Mouse (Mus musculus) lung, postnatal 4 days (tissue): ENCODE results near the gene Gm3448.
"Not testable (repeated sequence)": the region's sequence is repeated elsewhere in the genome, so short reads cannot be mapped to it uniquely, and the experiment has no call there.

Experiments
- DNase-seq, 2 experiments: peaks; one replicate each; pipeline ENCODE4 v3.0.0; 2021

The Gm3448 gene

DNA sequence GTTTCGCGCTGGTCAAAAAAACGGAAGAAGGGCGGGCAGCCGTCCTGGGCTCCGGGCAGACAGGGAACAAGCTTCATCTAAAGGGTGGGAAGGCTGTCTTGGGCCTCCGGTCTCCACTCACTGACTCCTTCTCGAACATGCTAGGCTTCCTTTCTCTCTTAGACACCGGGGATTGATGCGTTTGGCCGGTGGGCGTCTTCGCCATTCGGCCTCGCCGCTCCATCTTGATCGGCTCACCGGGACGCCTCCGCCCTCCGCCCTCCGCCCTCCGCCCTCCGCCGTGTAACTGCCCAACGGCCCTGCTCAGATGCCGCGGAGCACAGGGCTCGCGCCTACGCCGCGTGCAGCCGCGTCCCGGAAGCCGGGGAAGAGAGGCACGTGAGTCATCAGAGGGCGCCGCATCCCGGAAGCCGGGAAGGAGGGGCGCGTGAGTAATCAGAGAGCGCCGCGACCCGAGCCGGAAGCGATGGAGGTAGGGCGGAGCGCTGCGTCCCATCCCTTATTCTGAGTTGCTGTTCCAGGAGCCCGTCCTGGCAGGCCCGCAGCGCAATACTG lies at the start of gene Gm3448, which contains the start of the genes Ermard and Tcte3:
Gene Gm3448, minus strand, starts transcription at position 363 of the 555 bp plus-strand sequence.
Gene Ermard, plus strand, starts transcription at position 34 of the 555 bp plus-strand sequence.
Gene Tcte3, minus strand, starts transcription at position 314 of the 555 bp plus-strand sequence.
- DNase-seq: peak; percentile 47 to 53

DNA sequence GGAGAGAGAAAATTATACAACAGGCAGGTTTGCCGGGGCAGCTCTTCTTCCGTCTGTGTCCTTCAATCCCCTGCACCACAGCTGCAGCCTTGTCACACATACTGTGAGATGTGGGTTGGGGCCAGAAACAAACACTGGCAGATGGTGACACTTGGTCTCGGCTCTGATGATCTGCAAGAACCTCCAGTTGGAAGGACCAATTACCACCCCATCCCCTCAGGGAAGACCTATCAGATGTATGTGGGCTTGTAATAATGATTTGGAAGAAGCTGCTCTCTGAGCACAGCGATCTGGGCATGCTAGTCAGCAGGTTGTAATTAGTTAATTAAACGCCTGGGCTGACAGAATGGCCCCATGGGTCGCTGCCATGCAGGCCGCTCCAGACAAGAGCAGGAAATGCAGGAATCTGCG lies 47.3 kb upstream of the Gm3448 start:
- DNase-seq: no peak

DNA sequence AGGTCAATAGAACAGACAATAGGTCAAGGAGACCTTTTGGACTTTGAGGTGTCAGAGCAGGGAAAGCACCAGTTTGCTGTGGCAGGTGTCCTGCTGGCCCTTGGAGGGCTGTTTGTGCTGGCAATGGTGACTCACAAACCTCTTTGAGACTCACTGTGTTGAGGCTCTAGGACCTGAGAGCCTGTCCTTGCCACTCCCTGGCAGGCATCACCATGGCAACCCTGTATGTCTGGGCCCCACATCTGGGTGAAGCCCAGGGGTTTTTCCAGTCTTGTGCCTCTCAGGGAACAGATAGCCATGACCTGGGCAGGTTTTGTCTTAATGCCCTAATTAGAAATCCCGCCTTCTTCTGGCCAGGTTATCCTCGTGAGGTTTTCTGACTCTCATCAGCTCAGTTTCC lies 46.8 kb upstream of the Gm3448 start:
- no peak for DNase-seq

DNA sequence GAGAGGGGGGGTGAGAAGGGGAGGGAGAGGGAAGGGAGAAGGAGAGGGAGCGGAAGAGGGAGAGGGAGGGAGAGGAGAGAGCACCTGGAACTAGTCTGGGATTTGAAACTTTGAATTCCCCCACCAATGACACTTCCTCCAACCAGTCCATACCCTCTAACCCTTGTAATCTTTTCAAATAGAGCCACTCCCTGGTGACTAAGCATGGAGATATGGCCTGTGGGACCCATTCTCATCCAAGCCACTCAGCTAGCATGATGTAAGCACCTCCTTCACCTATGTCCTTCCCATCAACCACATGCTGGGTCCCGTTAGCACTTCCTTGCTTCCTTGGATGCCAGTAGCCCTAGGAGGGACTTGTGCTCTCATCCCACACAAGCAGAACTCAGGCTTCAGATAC lies 43.7 kb upstream of the Gm3448 start:
- DNase-seq: no peak

DNA sequence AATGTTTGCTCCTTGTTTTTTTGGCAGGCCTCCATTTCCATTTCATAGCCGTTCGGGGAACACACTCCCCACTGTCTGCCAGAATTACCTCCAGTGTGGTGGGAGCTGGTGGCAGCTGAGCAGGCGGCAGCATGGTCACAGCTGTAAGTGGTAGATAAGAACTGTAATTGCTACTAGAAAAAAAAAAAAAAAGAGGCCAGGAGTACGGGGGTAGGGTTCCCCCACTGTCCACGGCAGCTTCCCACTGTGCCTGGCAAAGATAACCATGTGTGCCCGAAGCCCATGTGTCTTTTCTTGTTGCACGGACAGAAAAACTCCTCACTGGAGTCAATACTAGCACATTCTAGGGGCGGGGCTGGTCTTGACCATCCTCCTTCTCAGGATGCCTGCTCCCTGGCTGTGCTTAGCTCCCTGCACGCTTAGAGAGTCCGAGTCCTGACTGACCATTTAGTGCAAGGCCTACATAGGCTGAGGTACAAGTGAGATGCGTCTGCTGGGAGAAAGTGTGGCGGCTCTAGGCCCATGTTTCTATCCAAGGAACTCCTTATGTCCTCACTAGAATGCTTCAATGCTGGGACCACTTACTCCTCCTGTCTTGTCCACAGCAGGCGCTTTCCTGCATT lies 43.0 kb upstream of the Gm3448 start:
- no peak for DNase-seq

DNA sequence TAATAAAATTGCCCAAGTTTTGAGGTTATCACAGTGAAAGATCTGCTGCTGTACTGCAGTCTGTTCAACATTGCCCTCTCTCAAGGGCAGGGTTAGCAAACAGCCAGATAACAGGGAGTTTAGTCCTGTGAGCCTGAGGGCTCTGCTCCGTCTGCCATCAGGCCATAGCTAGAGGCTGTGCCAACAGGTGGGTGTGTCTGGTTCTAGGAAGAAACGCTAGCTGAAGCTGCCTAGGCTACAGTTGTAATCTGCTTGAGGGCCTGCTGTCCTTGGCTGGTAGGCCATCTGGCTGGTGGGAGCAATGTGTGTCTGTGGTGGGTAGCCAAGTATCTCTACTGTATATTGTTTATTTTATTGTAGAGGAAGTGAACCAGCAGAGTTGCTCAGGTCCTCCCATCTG lies 36.2 kb upstream of the Gm3448 start:
- DNase-seq: no peak

DNA sequence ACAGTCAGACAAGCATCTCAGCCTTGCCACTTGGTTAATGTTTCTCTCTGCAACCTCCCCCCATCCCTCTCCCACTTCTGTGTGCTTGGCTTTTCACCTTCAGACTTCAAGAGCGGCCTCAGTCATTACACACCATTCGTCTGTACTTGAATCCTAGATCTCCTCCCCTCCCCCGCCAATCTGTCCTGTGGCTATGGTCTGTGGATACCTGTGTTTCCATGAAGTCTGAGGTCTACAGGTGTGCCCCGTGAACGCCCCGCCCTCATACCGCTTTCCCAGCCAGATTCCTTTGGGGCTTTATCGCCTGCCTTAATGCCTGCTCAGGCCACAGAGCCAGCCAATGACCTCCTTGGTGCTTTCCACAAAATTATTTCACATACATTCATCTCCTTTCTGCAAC lies 33.7 kb upstream of the Gm3448 start:
- DNase-seq: no peak

DNA sequence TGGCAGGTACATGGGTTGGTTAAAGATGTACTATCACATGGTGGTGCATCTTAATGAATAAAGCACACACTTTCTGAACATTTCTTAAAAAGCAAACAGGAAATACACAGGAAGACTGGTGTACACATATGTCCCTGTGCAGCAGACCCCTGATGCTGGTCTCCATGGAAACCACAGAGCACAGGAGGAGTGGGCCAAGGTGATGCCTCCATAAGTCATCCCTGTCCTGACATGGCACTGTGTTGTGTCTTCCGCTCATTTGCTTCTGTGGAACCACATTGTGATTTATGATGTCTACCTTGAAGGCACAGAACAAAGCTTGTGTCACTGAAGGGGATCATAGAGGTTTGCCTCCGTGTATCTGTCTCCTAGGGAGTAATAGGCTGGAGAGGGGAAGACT lies 30.9 kb upstream of the Gm3448 start:
- DNase-seq: no peak

DNA sequence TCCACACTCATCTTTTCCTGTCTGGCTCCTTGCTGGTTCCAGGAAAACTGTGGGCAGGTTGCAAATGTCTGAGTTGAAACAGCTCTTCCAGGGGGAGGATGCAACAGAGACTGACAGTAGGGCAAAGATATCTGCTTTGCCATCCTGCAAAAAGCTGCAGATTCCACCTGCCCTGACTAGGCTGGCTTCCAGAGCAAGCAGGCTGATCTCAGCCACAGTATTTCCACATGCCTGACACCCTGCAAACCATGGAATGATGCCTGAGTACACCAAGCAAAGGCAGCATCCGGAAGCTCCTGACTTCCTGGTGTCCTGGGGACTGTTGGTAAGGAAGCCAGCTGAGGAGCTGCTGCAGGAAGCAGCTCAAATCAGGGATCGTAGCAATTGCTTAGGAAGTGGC lies 27.8 kb upstream of the Gm3448 start:
- peak; percentile 22 to 62 for DNase-seq

DNA sequence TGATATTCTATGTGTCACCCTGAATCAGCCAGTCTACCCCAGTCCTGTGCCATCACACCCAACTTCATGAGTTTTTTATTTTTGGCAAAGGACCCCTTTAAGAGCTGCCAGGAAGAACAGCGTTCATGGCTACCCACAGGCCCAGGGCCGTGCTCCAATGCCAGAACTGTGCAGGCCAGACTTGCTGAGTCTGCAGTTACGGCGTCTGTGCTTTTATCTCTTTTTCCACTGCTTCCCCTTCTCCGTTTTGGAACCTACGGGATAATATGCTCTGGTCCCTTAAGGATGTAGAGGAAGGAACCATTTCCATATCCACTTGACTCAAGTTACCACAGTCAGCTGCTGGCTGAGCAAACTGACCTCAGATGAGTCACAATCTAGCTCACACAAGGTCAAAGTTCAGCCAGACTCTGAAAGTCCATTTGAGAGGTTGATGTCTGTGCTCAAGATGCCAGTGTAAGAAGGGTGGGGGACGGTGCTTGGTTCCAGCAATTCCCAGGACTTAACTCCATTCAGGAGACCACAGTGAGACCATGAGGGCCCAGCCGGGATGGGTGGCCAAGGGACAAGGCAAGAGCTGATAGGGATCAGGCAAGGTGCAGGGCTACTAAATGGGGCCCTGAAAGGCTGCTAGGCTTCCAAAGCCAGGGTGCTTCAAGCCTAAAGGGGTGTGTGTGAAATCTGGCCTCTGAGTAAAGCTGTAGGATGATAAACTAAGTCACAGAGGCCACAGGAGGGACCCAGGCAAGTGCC lies 26.9 kb upstream of the Gm3448 start:
- DNase-seq: no peak

DNA sequence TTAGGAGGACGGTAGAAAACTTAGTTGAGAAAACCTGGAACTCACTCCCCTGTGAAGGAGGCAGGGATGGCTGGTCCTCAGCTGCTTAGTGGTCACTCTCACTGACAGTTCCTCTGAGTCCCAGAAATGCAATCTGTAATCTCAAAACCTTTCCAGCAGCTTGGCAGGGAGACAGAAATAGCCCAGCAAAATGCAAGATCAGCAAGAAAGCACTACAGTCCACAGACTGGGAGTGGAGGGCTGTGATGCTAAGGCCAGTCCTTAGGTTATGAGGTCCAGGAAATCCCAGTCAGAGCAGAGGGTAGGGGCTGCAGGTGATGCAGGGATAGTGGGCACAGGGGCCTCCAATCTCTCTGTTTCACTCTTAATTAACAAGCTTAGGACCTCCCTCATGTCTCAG lies 25.6 kb upstream of the Gm3448 start:
- DNase-seq: no peak

DNA sequence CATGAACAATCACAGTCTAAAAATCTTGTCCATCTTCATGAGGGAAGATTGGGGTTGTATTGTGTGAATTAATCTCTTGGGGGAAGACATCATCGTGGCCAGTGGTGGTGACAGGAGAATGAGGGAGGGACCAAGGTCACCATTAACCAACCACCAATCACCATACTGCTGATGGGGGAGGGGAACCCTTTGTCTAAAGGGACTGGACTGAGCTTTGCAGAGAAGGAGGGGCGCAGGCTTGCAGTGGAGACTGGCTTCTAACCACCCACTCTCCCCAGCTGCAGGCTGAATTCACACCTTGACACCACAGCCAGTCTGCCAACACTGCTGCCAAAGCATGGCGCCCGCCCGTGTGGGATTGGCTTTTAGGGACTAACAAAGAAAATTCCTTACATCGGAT lies 24.7 kb upstream of the Gm3448 start:
- DNase-seq: no peak

DNA sequence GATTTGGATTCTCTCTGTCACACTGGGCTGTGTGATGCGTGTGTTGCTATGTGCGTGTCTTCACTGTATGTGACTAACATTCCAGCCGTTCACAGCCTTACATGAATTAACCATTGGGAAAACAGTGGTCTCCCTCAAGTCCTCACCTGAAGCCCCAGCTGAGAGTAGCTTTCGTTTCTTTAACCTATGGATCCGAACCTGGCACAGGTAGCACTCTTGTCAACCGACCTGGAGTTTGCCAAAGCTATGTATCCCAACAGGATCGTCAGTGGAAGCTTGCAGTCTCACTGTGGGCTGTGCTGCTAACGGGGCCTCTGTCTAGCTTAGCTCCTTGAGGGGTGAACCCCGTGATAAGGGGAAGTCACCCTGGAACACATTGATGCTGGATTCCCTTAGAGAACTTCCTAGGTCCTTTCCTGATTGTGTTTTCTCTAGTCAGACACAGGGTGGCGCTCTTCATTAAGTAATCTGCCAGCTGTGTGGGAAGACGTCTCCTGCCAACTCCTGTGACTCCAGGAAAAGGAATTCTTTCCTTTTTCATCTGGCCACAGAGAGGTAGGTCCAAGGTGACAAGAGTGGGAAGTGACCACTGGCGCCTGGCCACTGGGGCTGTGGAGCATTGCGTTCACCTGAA lies 24.2 kb upstream of the Gm3448 start:
- DNase-seq: peak; percentile 59 to 78

DNA sequence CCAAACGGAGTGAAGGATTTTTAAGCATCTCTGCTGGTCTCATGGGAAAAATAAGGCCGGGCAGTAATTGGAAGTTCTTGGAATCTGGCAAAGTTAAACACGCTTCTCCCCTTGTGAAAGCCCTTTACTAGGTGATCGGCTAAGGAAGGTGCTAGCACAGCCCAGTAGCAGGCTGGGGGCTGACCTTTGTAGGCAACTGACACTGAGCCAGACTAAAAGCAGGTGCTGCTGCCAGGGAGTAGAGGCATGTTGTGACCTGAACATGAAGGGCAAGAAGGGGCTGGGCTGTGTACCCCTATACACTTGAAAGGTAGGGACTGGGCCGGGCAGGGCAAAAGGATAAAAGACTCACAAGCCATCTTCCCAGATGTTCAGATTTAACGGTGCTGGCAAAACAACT lies 19.0 kb upstream of the Gm3448 start:
- DNase-seq: no peak

DNA sequence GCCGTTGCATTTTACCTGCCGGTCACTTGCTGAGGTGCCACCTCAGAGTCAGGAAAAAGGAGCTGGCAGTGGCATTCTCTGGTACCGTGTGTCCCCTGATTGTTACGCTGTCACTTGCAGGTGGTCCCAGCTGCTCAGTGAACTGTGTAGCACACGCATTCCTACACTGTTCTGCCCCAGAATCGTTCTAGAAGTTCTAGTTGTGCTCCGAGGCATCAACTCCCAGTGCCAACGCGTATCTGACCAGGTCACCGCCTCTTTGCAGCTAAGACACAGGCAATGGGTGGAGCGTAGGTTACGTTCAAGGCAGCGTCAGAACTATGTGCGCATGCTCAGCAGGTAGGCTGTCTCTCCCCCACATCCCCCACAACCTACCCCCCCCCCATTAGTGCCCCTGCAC lies 18.3 kb upstream of the Gm3448 start:
- no peak for DNase-seq

DNA sequence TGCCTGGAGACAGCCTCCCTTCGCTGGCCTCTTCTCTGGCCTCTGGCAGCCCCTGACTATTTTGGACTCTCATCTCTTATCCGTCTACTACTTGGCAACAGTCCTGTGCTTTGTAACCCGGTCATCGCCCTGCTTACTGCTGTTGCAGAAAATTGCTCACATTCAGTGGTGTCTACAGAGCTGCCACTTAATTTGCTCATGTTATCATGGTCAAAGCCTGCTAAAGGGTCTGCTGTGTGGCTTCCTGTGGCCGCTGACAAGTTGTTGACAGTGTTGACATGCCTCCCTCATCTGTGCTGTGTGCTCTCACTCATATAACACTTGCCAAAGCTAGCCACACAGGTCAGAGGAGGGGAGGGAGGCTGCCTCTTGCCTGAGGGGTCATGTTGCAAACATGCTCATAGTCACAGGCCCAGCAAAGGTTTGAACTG lies 16.8 kb upstream of the Gm3448 start:
- DNase-seq: peak; percentile 27 to 75

DNA sequence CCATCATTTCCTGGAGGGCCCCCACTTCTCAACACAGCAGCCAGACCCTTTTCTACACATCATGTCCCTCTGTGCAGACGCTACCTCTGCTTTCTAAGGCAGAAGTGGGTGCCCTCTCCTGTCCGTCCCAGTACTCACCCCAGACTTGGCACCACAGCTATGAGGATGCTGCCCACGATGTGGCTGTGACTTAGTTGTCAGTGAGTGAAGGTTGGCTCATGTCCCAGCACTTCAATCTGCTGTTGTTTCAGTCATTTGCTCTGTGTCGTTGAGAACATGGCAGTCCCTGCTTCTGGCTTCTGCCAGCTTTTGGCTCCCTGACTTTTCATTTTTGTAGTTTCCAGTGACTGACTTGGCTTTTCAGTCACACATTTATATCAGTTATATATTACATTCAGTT lies 14.6 kb upstream of the Gm3448 start:
- DNase-seq: no peak

DNA sequence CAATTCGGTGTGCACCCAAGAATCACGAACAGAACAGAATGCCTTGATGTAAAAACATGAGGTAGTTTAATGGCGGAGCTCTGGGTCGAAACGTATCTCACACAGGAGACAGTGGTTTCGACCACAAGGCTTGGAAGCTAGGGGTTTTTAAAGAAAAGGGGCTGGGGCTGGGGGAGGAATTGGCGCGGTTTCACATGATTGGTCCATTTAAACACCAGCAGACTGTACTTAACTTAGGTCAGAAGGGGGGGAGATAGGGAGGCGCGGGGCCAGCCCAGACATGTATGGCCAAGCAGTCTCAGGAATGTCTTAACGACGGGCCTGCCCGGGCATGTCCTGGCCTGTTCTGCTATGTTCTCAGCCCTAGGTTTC lies 12.5 kb upstream of the Gm3448 start:
- DNase-seq: not testable (repeated sequence)

DNA sequence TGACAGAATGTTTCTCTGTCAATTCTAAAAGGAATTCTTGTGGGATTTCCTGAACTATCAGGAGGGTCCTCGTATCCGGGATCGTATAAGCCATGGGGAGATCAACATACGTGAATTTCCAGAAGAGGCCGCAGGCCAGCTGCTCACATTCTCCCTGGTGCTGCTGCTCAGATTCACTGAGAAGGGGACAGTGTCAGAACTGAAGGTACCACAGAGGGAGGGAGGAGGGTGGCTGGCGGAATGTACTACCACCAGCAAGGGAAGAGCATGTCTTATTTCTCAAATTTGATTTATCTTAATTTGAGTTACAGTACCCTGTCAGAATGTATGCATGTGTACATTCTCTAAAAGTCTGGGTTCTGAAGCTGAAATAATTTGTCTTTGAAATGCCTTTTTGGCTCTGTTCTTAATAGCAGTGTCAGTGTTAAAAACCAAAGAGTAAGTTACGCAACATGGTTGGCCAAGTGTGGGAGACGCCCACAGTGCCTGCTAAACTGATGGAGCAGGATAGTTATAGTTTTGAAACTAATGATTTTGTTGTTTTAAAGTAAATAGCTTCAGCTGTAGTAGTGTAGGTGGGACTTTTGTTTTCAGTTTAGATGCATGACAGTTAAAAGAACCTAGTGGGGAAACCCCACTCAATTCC lies 12.0 kb upstream of the Gm3448 start:
- not testable (repeated sequence) for DNase-seq

DNA sequence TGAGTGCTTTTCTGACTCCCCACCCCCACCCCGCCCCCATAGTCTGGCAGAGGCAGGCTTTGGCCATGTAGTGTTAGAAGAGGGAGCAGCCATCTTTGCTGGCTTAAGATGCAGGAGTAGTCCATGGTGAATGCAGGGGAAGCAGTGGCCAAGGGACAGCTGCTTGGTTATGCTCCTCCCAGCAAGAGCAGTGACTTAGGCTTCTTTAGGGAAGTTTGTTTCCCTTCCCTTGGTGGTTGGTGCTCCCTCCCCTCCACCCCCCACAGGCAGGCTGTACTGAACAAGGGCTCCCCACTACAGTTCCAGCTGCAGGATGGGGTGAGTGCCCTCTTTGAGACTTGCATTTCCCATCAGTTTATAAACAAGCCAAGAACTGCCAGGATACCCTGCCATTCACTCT lies 11.4 kb upstream of the Gm3448 start:
- DNase-seq: not testable (repeated sequence)

DNA sequence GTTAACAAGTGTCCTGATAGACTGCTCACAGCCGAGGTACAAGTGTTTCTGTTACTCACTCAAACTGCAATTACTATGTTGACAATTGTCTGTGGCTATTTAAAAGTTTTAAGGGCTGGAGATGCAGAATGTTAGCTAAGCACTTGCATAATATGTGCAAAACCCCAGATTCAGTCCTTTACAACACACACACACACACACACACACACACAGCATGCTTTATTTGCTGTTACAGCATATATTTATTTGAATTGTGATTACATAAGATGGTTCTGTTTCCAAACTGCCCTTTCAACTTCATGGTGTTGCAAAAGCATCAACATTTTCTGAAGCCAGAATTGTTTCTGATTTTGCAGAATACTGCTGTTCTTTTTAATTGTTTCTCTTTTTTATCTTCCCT lies 9.0 kb upstream of the Gm3448 start:
- not testable (repeated sequence) for DNase-seq

DNA sequence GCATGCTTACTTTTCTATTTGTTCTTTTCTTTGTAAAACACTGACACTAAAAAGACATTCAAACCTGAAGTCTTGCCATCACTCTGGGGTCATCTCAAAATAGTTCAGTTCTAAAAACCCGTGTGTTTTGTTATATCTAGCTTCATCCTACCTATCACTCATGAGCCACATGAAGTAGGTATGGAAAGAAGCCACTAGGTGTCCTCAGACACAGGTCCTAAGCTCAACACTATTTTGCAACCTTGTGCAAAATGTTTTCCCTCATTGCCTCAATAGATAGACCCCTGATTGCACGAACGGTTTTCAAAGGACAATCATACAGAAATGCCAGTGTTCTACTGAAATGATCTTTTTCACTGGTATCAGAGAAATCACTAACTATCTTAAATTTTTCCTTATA lies 882 bp downstream of the Gm3448 start:
- not testable (repeated sequence) for DNase-seq

DNA sequence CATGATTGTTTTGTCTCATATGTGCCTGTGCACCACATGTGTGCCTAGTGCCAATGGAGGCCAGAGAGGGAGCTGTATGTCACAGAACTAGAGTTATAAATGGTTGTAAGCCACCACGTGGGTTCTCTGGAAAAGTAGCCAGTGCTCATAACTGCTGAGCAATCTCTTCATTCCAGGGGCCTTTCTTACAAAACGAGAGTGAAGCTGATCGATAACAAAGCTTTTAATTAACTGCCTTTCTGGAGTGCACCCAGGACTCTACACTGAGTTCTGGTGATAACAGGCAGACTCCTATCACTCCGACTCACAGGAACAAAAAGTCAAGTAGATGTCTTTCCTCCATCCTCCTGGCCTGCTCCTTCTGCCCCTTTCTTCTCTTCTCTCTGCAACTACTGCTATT lies 9.9 kb downstream of the Gm3448 start:
- not testable (repeated sequence) for DNase-seq
